Mouse (Mus musculus): ENCODE data around the gene Lgi2. TPM values are rescaled to one million over a fixed set of nuclear protein-coding genes. Genes with fewer than 3 reads are reported as not detected.

Lgi2 gene
- polyA plus RNA-seq, 1 experiment from 2014 or later: 5.1 TPM

- Histone ChIP-seq H3K4me1 (ENCODE audit: control insufficient read depth, insufficient read depth, low read depth, low read length) (no peaks in the 10 kb centered on the region), H3K36me3 (ENCODE audit: control insufficient read depth, insufficient read depth, low read length) (no peaks in the 10 kb centered on the region), H3K27me3 (replicated peaks; ENCODE audit: control insufficient read depth, insufficient read depth, low read length) (no peaks in the 10 kb centered on the region), H3K4me2 (ENCODE audit: low read length) (no peak overlapping the region), H3K9ac (ENCODE audit: low read depth, low read length) (no peak overlapping the region), H3K27ac (ENCODE audit: low read depth, low read length) (no peak overlapping the region), H3K4me3 (ENCODE audit: low read length) (no peak overlapping the region), H3K9me3 (ENCODE audit: control insufficient read depth, low read length) (no peaks in the 10 kb centered on the region)
- ATAC-seq: no peak
- 54% methylated on average over 12 of the region's 14 CpGs for WGBS
These were observed 70.6 kb downstream of the Lgi2 start for GRCm38 (mm10) chr5:52495671-52496070.

DNA sequence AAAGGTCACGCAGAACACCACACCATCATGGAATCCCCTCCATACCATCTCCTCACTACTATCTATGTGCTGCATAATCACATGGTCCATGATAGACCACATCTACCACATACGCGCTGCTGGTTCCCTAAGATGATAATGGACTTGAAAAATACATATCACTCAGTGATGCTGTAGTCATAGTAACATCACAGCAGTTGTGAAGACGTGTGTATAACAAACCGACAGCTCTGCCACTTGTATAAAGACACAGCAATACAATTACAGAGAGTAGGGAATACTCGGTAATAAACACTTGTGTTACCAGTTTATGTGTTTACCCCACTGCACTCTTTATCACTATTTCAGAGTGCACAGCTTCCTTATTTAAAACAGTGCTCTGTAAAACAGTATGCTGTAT is 74.8 kb downstream of the Lgi2 start:
- WGBS: 76% methylated on average over 6 of the region's 6 CpGs
- Histone ChIP-seq H3K4me3 (ENCODE audit: low read length) (no peak overlapping the region), H3K9me3 (ENCODE audit: control insufficient read depth, low read length) (no peaks in the 10 kb centered on the region), H3K4me1 (ENCODE audit: control insufficient read depth, insufficient read depth, low read depth, low read length) (no peaks in the 10 kb centered on the region), H3K9ac (ENCODE audit: low read depth, low read length) (no peak overlapping the region), H3K27me3 (replicated peaks; ENCODE audit: control insufficient read depth, insufficient read depth, low read length) (no peaks in the 10 kb centered on the region), H3K27ac (ENCODE audit: low read depth, low read length) (no peak overlapping the region), H3K4me2 (ENCODE audit: low read length) (no peak overlapping the region), H3K36me3 (ENCODE audit: control insufficient read depth, insufficient read depth, low read length) (no peaks in the 10 kb centered on the region)
- ATAC-seq: no peak

DNA sequence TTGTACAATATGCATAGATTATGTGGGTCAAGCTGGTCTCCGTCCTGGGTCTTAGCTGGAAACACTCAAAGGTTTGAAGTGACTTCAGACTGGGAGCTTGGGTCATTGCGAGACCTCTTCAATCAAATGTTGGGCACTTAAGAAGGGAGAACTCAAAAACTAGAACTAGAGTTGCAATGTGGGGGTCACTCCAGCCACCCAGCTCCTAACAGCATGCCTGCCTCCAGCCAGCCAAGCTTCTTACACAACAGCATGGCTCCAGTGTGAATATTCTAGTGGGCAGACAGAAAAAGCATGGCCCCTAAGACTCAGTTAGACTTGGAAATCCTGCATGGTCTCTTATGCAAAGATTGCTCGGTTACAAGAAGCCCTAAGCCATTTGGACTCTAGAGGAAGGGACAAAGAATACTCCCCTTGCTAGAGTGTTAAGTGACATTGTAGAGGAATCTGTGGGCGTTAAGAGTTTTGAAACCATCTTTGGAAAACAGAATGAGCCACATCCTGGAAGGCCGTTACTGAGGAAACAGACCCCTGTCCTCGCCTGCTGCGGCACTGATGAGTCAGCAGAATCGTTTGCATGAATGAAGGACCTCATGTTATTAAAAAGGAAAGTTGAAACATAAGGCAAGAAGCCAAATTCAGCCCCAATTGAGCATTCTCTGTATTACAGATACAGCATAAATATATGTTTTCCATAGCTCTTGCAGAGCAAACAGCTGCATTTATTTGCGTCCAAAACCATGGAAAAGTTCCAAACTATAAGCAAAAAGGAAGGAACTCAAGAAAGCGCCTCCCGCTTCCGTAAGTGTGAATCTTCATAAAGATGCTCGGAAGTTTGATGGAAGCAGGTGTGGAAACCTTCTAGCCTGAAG is 78.5 kb downstream of the Lgi2 start:
- no peaks in the 10 kb centered on the region for H3K4me1 ChIP-seq (ENCODE audit: control insufficient read depth, insufficient read depth, low read depth, low read length)
- H3K9me3 ChIP-seq (ENCODE audit: control insufficient read depth, low read length): no peaks in the 10 kb centered on the region
- no peak overlapping the region for H3K9ac ChIP-seq (ENCODE audit: low read depth, low read length)
- no peak overlapping the region for H3K4me2 ChIP-seq (ENCODE audit: low read length)
- H3K4me3 ChIP-seq (ENCODE audit: low read length): no peak overlapping the region
- no peaks in the 10 kb centered on the region for H3K36me3 ChIP-seq (ENCODE audit: control insufficient read depth, insufficient read depth, low read length)
- no peak overlapping the region for H3K27ac ChIP-seq (ENCODE audit: low read depth, low read length)
- no peak for ATAC-seq
- no peaks in the 10 kb centered on the region for H3K27me3 ChIP-seq (replicated peaks; ENCODE audit: control insufficient read depth, insufficient read depth, low read length)
- WGBS: 84% methylated on average over 13 of the region's 13 CpGs

Other genes starting within 250 kb of the Lgi2 start
- gene Sod3, start 202.7 kb downstream of the Lgi2 start, polyA plus RNA-seq (2015; fragmentation: Nextera tagmentation; extraction: Ambion mirVana): 4.3 and 5.6 TPM in 2 replicates
- gene Ccdc149, start 94.9 kb downstream of the Lgi2 start, polyA plus RNA-seq (2015; fragmentation: Nextera tagmentation; extraction: Ambion mirVana): 15.0 and 15.4 TPM in 2 replicates
- 6.6 and 6.9 TPM in 2 replicates for gene Sepsecs, start 103.2 kb upstream of the Lgi2 start, polyA plus RNA-seq (2015; fragmentation: Nextera tagmentation; extraction: Ambion mirVana)
- 3.6 and 4.8 TPM in 2 replicates for gene Pi4k2b, start 175.1 kb upstream of the Lgi2 start, polyA plus RNA-seq (2015; fragmentation: Nextera tagmentation; extraction: Ambion mirVana)
- gene Zcchc4, start 208.9 kb upstream of the Lgi2 start, polyA plus RNA-seq (2015; fragmentation: Nextera tagmentation; extraction: Ambion mirVana): 10.6 and 11.1 TPM in 2 replicates

All from hindbrain, embryonic 16.5 days (tissue).